In genomic region chr6:39347880-39348814, GRCm38 (mm10) we compare ENCODE assay signal across 9 mouse cellular contexts. TPM values are rescaled to one million over a fixed set of nuclear protein-coding genes. Genes with fewer than 3 reads are reported as not detected.
DNase-seq lines count a peak whose midpoint lies in the region; ATAC-seq and TF ChIP-seq lines count a peak whose summit lies in the region.
"Had no signal": no experiment of that assay in that cellular context is flagged by ENCODE, and none has a peak within 500 bp of the region (broad histone marks: within the 10 kb centered on the region; RNA-seq: fewer than 3 reads in every experiment).

No protein-coding gene starts in this region.

- no peaks in the 10 kb centered on the region for H3K9me3 ChIP-seq in forebrain, embryonic 12.5 days
- no peaks in the 10 kb centered on the region for H3K9me3 ChIP-seq in midbrain, embryonic 12.5 days

- no peak for DNase-seq in gastrocnemius, adult 2 months
- no peak for DNase-seq in gastrocnemius, postnatal 36 days
- peak; percentile 39 to 53 for DNase-seq in CD8-positive naive resting alpha-beta T cell, adult 2 months (ENCODE audit: low read depth in 2 of 2, low spot score in 2 of 2)
- DNase-seq in urinary bladder, postnatal 4 days (ENCODE audit: low spot score in 2 of 2): no peak
- DNase-seq in cerebellum, postnatal 4 days (ENCODE audit: low spot score in 2 of 2): no peak
- DNase-seq in spleen, adult 18-20 months: no peak

- ATAC-seq in forebrain, embryonic 12.5 days (ENCODE audit: low FRiP score): no peak
- ATAC-seq in midbrain, embryonic 12.5 days (ENCODE audit: low FRiP score, low read depth): peak; percentile 31; the same call in 1 of the 2 replicates

- H3K9ac ChIP-seq in forebrain, embryonic 12.5 days: peak overlapping the region; percentile 29; the same call in 1 of the 2 replicates
- H3K9ac ChIP-seq in midbrain, embryonic 12.5 days (replicated peaks): peak overlapping the region; percentile 21; the same call in 1 of the 2 replicates

- no peaks in the 10 kb centered on the region for H3K27me3 ChIP-seq in forebrain, embryonic 12.5 days
- no peaks in the 10 kb centered on the region for H3K27me3 ChIP-seq in midbrain, embryonic 12.5 days

- intact Hi-C loops in gastrocnemius, adult 2 months (cut with DNase I): loop anchor here (5.0 kb wide), 1 partner anchor 161 kb away; no protein-coding TSS in a partner anchor
- intact Hi-C loops in gastrocnemius, postnatal 36 days (cut with DNase I): loop anchor here (5.0 kb wide), 1 partner anchor 161 kb away; no protein-coding TSS in a partner anchor

- TF ChIP-seq CTCF in gastrocnemius, adult 2 months (IDR thresholded peaks at IDR 0.05): 0 out of 2 replicates have a peak, but pooled peaks have one; percentile 2

- peak overlapping the region; percentile 38; the same call in 1 of the 2 replicates for H3K27ac ChIP-seq in gastrocnemius, adult 2 months
- peak overlapping the region; percentile 76 for H3K27ac ChIP-seq in forebrain, embryonic 12.5 days
- peak overlapping the region; percentile 84 for H3K27ac ChIP-seq in midbrain, embryonic 12.5 days (replicated peaks)

- H3K4me1 ChIP-seq in forebrain, embryonic 12.5 days: peaks cover 46% of the 10 kb centered on the region
- peaks cover 47% of the 10 kb centered on the region for H3K4me1 ChIP-seq in midbrain, embryonic 12.5 days

- H3K4me3 ChIP-seq in gastrocnemius, adult 2 months: no peak overlapping the region
- H3K4me3 ChIP-seq in forebrain, embryonic 12.5 days (replicated peaks): no peak overlapping the region
- H3K4me3 ChIP-seq in midbrain, embryonic 12.5 days: no peak overlapping the region
- H3K4me3 ChIP-seq: erythroblast, embryonic 14.5 days had no signal

- peaks cover 54% of the 10 kb centered on the region for H3K36me3 ChIP-seq in forebrain, embryonic 12.5 days (replicated peaks)
- H3K36me3 ChIP-seq in midbrain, embryonic 12.5 days: peaks cover 46% of the 10 kb centered on the region

- 11% methylated on average over 4 of the region's 4 CpGs for WGBS in forebrain, embryonic 12.5 days
- 16% methylated on average over 4 of the region's 4 CpGs for WGBS in midbrain, embryonic 12.5 days

- no peak overlapping the region for H3K4me2 ChIP-seq in forebrain, embryonic 12.5 days
- no peak overlapping the region for H3K4me2 ChIP-seq in midbrain, embryonic 12.5 days (replicated peaks)

RNA-seq across cellular contexts. Expression of gene Slc37a3, which starts 29.3 kb away (rescaled TPM):
- 10 to 100 TPM; 14.2 to 15.9 TPM for total RNA-seq in gastrocnemius, adult 2 months (2021)
- 10 to 100 TPM; 14.2 to 15.1 TPM for total RNA-seq in gastrocnemius, postnatal 36 days (2021)
- polyA plus RNA-seq in forebrain, embryonic 12.5 days (2016; fragmentation: Nextera tagmentation; extraction: Ambion mirVana): 49.0 and 52.1 TPM in 2 replicates
- 52.6 and 53.0 TPM in 2 replicates for polyA plus RNA-seq in midbrain, embryonic 12.5 days (2016; fragmentation: Nextera tagmentation; extraction: Ambion mirVana)

RNA-seq across cellular contexts. Expression of gene Rab19, which starts 32.8 kb away (rescaled TPM):
- under 1 TPM in 1 of 2 experiments, not detected in 1; 0.14 TPM for total RNA-seq in gastrocnemius, adult 2 months (2021)
- not detected for total RNA-seq in gastrocnemius, postnatal 36 days (2021)
- 0.13 and 0.36 TPM in 2 replicates for polyA plus RNA-seq in forebrain, embryonic 12.5 days (2016; fragmentation: Nextera tagmentation; extraction: Ambion mirVana)
- polyA plus RNA-seq in midbrain, embryonic 12.5 days (2016; fragmentation: Nextera tagmentation; extraction: Ambion mirVana): 0.20 and 0.26 TPM in 2 replicates
- polyA plus RNA-seq: erythroblast, embryonic 14.5 days had no signal

Comparison
In these comparisons a context has a peak if more than half of its experiments do, and no peak if none do; other contexts are left out.
1. DNase-seq: peak in CD8-positive naive resting alpha-beta T cell, adult 2 months (2 of 2); none in gastrocnemius, adult 2 months (single experiment), gastrocnemius, postnatal 36 days (0 of 2), urinary bladder, postnatal 4 days (0 of 2), cerebellum, postnatal 4 days (0 of 2) and spleen, adult 18-20 months (0 of 2).
2. Peak in every context shown above with its lines, with median percentiles within 50 percentile points of each other: H3K27ac ChIP-seq.